Mouse (Mus musculus): ENCODE data around the gene Snx12.
"Not testable (repeated sequence)": the region's sequence is repeated elsewhere in the genome, so short reads cannot be mapped to it uniquely, and the experiment has no call there.

The Snx12 gene

GRCm38 (mm10) chrX:101131992-101132791 lies 90.2 kb downstream of the Snx12 start:
- CTCF ChIA-PET: interaction anchor here (0.7 to 1.5 kb wide), 4 partner anchors 49 to 197 kb away, joined by 3 to 4 read pairs (median 4); no protein-coding TSS in a partner anchor

DNA sequence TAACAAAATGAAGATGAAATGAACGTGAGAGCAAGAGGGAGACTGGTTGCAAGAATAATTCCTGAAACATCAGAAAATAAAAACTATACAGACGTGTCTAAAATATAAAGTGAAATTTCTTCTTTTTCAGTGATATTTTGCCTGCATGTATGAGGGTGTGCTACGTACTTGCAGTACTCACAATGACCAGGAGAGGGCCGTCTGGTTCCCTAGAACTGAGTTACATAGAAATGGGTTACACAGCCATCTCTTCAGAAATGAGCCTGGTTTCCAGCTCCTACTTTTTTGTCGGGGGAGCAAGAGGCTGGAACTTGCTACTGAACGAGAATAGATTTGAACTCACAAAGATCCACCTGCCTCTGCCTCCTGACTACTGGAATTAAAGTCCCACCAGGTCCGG lies 91.4 kb downstream of the Snx12 start:
- CTCF ChIA-PET: interaction anchor here (0.6 kb wide), 1 partner anchor 290 kb away, joined by 3 read pairs; the partner anchor contains the start of gene Zmym3

DNA sequence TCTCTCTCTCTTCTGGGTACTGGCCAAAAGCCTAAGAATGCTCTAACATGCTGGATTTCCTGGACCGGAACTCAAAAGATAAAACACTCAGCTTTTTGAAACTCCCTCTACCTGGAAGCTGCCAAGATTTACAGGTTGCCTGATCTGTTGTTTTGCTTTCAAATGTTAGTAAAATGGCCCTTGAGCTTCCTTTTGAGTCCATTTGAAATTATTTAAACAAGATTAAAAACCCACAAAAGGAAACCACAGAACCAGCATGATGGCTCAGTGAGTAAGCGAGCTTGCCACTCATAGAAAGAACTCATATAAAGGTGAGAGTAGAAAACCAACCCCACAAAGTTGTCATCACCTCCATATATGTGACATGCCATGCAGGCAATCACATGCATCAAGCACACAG lies 93.8 kb downstream of the Snx12 start:
- CTCF ChIA-PET: no interaction called here

DNA sequence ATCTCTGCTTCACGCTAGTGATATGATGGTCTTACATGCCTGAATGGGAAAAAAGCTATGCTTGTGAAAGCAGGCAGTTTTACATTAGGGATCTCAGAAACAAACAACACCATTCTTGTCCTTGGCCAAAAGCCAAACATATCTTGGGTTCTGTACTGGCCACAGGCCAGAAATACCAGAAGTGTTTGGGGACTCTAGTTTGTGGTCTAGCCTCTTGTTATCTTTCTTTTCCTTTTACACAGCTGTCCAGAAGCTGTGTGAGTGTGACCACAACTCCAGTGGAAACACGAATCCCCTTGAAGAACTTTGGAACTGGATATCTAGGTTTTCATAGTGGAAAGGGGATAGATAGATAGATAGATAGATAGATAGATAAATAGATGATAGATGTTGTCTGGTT lies 95.4 kb downstream of the Snx12 start:
- CTCF ChIA-PET: no interaction called here

DNA sequence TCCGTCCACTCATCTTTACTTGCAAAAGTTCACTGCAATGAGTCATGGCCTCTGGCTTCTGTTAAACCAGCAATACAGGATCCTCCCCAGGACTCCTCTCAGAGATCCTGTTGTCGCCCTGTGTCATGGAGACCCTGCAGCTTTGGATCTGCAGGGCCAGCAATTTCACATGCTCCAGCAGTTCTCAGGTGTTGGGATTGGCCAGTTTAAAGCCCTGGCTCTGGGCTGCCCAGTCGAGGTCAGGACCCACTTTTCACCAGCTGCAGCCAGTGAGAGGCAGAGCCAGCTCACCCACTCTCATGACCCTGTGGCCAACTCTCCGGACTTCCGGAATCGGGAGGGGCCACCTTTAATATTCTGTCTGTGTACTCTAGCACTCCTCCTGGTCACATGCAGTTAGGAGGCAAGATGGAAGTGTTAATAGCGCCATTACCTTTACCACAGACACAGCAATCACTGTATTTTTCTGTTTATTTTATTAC lies 95.8 kb downstream of the Snx12 start:
- CTCF ChIA-PET: no interaction called here

GRCm38 (mm10) chrX:101120546-101120945 lies 101.8 kb downstream of the Snx12 start:
- CTCF ChIA-PET: no interaction called here

GRCm38 (mm10) chrX:101085920-101086319 lies 136.4 kb downstream of the Snx12 start, which contains the start of gene Slc7a3:
TSS of gene Slc7a3 (minus strand) at chrX:101086020.
- CTCF ChIA-PET: no interaction called here

DNA sequence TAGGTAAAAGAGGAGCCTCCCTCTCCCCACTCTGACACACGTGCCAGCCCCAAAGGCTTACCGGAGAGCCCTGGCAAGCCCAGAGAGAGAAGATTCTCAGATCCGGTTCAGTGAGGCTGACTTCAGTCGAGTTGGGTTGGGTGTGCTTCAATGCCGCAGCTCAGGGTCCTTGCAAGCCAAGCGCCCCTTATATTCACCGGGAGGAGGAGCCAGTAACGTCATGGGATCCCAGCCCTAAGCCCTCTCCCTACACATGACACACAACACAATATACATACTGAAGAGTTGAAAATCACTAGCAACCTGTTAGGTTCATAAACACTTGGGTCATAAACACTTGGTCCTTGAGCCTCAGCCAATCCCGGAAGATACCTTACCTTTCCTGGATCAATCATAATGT lies 137.2 kb downstream of the Snx12 start:
- CTCF ChIA-PET: not testable (repeated sequence)

GRCm38 (mm10) chrX:101084192-101084591 lies 138.2 kb downstream of the Snx12 start:
- CTCF ChIA-PET: no interaction called here

DNA sequence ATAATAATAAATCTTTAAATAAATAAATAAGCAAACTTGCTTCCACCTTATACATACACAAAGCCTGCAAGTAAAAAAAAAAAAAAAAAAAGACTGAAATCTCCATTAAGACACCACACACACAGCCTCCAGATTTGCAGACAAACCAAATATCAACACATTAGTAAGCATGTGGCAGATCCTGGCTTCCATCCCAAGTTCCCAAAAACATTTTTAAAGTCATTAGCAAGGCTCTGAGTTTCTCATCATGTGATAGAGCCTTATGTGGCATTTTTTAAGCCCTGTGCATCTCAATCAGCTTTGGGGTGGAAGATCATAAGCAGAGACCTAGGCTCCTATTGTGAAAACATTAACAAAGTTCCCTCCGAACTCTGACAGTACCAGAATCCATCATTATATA lies 157.1 kb downstream of the Snx12 start:
- CTCF ChIA-PET: no interaction called here

DNA sequence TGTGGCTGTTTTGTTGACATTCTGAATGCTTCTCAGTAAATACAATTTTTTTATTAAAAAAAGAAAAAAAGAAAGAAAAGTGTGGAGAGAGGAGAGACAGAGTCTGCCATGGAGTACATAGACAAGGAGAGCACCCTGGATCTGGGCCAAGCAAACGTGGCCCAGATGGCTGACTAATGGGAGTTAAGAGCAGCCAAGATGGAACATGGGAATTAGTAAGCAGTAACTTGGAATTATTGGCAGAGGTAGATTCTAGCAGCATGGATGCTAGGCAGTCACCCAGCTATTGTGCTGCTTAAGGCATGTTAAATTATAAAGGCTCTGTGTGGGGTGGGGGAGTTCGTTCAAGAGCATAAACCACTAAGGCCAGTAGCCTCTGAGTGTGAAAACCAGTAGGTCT lies 158.9 kb downstream of the Snx12 start:
- CTCF ChIA-PET: no interaction called here

- CTCF ChIA-PET: no interaction called here
Observed at GRCm38 (mm10) chrX:101059541-101059940, 162.8 kb downstream of the Snx12 start, which contains the start of gene Tex11. TSS of gene Tex11 (minus strand) at chrX:101059667.

All from spleen, embryonic (tissue).